Mouse (Mus musculus) spleen, adult 18-20 months (tissue): Measurements from ENCODE around the gene Cbx5.

Experiments used
- DNase-seq, 2 experiments: peaks; one replicate each; pipeline ENCODE4 v3.0.0; 2022; ENCODE audit warnings: mixed read lengths in 2 of 2

The Cbx5 gene

DNA sequence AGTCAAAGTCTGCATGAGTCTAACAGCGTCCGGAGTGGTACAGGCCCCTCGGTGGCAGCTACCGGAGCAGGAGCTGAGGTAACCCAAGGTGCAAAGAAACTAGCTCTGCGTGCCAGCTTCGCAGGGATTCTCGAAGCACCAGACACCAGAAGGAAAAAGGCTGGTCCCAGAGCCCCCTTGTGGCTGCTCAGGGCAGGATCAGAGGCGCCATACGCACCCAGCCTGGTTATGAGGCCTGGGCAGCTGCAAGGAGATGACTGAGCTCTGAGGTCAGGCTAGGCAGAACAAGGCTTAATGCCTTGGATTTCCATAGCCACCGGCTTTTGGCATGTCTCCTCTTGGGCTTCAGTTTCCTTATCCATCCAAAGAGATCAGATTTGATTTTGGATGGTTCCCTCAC is 67.1 kb downstream of the Cbx5 start:
- DNase-seq = peak in 1 of 2 experiments; percentile 62

DNA sequence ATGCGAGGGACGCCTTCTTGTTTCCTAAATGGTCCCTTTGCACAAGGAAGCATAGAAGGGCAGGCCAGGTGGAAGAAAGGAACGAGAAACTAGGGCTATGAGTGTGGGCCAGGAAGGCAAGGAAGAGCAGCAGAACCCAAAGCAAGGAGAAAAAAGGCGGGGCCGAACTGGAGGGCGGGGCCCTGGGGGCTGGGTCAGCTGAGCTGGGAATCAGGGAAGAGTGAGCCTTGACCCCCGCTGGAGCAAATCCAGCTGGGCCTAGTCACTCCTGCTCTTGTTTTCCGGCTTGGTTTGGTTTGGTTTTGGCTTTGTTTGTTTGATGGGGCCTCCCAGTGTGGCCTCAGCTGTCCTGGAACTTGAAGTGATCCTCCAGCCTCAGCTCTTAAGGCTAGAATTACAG is 68.3 kb downstream of the Cbx5 start:
- no peak for DNase-seq

DNA sequence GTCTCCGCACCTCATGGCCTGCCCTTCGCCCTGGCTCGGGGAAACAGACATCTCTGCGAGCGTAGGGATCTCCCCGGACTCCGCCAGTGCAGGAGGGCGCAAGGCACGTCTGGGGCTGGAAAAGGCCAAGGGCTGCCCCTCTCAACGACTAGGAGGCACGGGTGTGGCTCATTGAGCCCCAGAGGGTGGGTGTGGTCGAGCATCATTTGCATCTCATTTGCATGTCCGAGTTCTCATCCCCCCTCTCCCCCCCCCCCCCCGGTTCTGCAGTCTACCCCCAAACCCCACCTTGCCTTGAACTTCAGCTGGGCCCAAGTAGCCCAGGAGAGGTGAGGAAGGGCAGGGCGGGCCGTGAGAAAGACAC is 69.3 kb downstream of the Cbx5 start:
- DNase-seq = no peak

DNA sequence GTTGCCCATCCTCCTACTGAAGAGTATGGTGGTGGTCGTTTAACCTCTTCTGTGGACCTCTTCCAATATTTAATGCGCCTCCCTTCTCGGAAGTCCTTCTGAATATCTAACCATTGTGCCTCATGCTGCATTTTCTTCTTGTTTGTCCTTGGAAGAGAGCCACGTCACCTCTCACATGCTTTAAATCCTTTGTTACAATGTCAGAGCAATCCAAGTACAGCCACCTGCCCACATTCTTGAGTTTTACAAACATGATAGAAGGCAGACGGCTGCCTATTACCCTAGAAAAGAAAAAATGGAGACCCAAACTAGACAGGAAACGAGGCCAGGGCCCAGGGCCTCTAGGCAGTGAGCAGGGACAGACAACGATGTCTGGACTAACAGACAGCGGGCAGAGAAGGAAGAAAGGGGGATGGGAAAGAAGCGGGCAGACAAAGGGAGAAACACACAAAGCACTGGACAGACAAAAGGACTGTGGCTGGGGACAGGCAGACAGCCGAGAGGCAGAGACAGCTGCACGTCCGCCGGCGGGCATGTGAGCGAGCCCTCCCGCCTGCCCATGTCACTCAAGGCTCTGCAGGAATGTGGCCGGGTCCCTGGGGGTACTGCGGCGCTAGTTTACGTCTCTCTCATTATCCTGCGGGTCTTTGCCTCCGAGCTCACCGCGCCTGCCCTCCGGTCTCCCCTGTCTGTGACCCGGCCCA is 69.9 kb downstream of the Cbx5 start:
- no peak for DNase-seq

GRCm38 (mm10) chr15:103168801-103169611 is 70.6 kb downstream of the Cbx5 start:
- peak; percentile 33 to 60 for DNase-seq

GRCm38 (mm10) chr15:103167786-103168185 is 71.8 kb downstream of the Cbx5 start:
- no peak for DNase-seq

DNA sequence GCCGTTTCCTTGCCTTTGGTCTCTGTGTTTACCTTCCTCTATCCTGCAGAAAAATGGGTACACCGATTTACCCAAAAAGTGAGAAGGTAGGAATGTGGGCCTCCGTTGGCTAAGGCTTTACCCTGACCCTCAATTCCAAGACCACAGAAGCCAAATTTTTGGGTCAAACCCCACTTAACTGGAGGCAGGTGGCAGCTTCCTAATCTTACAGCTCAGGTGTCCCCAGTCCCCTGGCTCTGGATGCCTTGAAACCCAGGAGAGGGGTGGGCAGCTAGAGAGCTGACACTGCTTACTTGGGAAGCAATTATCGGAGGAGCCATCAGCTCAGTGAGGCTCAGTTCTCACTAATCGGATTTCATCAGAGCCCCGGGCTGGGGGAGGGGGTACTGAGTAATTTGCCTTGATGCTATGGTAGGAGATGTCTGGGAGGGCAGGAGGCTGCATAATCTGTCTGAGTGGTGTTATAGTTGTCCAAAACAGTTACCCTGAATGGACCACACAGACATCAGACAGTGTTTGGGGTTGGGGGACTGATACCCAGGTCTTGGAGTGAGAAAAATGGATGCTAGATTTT is 72.5 kb downstream of the Cbx5 start, which contains the start of gene Smug1:
Gene Smug1, minus strand, starts transcription at position 51 of the 574 bp plus-strand sequence.
- DNase-seq = no peak

- DNase-seq = no peak
Measured at GRCm38 (mm10) chr15:103165924-103166323, 73.7 kb downstream of the Cbx5 start.

DNA sequence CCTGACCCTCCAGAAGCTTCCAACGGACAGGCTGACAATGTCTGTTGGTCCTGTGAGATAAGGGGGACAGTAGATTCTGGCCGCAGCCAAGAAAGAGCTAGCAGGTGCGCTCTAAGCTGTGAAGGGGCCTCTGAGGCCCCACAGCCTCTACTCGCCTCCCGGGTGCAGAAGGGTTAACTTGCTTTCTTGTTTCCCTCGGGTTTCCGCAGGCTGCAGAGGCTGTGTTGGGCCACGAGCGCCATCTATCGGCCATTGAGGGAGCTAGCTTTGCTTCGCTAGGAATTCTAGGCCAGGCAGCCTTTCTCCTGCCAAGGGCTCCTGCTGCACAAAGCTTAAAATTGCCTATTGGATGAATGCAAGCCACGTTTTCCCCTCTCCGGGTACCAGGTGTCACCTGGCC is 74.2 kb downstream of the Cbx5 start:
- DNase-seq = peak; percentile 61 to 80

GRCm38 (mm10) chr15:103163182-103163919 is 76.3 kb downstream of the Cbx5 start:
- peak; percentile 76 to 80 for DNase-seq

DNA sequence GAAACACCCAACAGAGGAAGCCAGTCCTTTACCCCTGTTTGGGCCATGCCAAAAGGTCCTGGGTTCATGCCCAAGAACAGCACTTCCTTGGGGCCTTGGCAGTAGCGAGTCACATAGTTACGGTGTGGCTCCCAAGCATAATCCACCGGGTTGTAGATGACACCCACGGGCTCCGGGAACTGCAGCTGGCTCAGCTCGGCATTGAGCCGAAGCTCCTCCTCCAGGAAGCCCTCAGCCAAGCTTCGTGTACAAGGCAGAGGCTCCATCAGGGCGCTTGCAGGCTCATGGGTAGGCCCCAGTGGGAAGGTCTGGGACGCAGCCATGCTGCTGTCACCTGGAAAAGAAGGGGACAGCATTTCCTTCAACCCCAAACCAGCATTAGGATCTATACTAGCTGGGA is 82.0 kb downstream of the Cbx5 start:
- no peak for DNase-seq

DNA sequence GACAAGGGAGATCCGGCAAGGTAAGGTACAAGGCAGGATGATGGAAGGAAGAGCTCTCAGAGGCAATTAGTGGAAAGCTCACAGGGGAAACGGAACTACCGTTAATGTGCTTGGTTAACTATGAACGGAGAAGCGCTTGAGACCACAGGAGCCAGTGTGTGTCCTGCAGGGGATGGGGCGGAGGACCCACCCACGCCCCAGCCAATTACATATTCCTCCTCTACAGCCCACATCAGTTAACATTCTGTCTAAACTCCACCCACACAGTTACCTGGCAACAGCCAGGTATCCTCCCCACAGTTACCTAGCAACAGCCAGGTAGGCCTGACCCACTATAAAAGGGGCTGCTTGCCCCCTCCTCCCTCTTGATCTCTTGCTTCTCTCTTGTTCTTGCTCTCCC is 82.7 kb downstream of the Cbx5 start:
- no peak for DNase-seq

DNA sequence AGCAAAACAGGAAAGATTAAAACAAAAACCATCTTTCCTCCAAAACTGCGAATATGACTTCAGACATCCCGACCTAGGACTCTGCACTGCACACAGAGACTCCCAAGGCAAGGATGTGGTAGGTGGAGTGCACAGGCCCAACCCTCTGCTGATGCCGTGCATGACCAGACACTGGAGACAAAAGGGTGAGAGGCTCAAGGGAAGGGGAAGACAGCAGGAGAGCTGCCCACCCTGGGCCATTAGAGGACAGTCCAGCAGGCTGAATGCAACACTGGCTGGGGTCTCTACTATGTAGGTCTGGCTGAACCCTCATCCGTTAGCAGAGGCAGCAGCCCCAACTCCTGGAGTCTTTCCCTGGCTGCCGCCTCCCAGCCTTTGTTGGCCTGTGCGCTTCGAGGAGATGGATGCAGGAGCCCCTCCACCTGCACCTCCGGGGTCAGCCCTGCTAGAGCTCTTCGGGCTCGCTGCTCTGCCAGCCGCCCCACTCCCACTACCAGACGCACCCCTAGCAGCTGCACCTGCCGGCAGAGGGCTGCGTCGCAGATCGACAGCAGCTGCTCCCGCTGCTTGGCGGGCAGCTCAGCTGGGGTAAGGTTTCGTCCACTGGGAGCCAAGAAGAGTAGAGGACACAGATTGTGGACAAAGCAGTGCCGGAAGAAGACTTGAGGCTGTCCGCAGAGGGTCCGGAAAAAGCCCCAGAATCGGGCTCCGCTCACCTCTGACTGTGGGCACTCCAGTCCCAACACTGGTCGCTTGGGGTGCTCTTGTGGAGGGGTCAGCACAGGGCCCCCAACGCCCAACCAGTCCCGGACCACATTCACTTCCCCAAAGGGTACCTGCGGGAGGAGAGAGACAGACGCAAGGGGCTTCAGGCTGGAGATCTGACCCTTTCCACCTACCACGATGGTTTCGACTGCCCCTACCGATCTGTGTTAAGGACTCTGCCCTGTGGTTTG is 84.0 kb downstream of the Cbx5 start:
- no peak for DNase-seq

- DNase-seq = no peak
Measured at GRCm38 (mm10) chr15:103152890-103153610, 86.6 kb downstream of the Cbx5 start.

- DNase-seq = no peak
Measured at GRCm38 (mm10) chr15:103152371-103152770, 87.2 kb downstream of the Cbx5 start.

GRCm38 (mm10) chr15:103147779-103148178 is 91.8 kb downstream of the Cbx5 start:
- DNase-seq = no peak

DNA sequence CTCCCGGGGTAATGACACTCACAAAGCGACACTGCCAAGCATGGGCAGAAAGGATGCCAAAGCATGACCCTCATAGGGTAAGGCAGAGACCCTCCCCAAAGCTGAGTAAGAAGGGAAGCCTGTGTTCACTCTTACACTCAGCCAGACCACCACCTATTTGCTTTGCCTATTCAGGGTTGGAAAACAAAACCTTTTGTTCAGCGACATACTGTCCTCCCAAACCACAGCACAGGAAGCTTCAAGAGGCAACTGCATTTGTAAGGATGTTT is 92.3 kb downstream of the Cbx5 start:
- no peak for DNase-seq

DNA sequence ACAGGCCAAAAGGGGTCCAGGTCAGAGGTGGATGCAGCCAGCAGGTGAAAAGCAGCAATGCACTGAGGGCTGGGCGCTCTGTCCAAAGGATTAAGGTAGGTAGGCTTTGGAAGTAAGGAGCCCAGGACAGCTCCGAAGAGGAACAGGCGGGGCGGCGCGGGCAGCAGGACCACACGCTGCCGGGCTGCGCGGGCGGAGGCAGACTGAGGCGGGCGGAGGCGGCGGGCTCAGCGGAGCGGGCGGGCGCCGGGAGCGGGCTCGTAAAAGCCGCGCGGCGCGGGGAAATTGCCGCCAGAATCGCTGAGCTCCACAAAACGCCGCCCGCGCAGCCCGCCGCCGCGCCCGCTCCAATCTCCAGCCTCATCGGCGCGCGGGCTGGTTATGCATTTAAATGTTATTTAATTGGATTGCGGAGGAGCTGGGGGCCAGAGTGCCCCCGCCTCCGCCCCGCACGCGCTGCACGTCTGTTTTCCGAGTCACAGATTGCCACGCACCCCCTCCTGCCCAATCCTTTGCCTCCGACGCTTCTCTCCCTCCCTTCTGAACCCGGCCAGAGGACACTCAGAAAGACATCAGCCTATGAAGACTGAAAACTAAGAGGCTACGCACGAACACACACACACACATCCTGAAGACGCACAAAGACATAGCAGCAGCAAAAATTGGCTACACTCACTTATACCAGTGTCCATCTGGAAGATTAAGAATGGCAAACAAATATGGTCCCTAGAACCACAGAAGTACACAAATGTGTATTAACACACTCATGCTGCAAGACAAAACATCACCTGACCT is 92.8 kb downstream of the Cbx5 start:
- no peak for DNase-seq

- DNase-seq = no peak
Measured at GRCm38 (mm10) chr15:103145635-103146299, 93.8 kb downstream of the Cbx5 start.

- DNase-seq = no peak
Measured at GRCm38 (mm10) chr15:103144176-103144575, 95.4 kb downstream of the Cbx5 start.
